8 mouse cellular contexts compared by ENCODE assay signal in genomic region chr1:160351146-160351879, GRCm38 (mm10).
A peak's percentile ranks its signal among the peaks of the same experiment; 100 is the strongest.
DNase-seq lines count a peak whose midpoint lies in the region; ATAC-seq and TF ChIP-seq lines count a peak whose summit lies in the region.

No protein-coding gene starts in this region.

- no peaks in the 10 kb centered on the region for H3K36me3 ChIP-seq in hindbrain, embryonic 11.5 days (ENCODE audit: control insufficient read depth, insufficient read depth, low read length)
- no peaks in the 10 kb centered on the region for H3K36me3 ChIP-seq in liver, embryonic 15.5 days (replicated peaks)
- no peaks in the 10 kb centered on the region for H3K36me3 ChIP-seq in stomach, embryonic 16.5 days (ENCODE audit: control insufficient read depth, insufficient read depth, low read length)

- peak overlapping the region; percentile 53 for H3K9ac ChIP-seq in hindbrain, embryonic 11.5 days (ENCODE audit: low read depth, low read length)
- no peak overlapping the region for H3K9ac ChIP-seq in liver, embryonic 15.5 days
- H3K9ac ChIP-seq in stomach, embryonic 16.5 days (ENCODE audit: low read length) = peak overlapping the region; percentile 70

- intact Hi-C loops in left cerebral cortex, adult 2 months (cut with DNase I) = no loop called here

- H3K4me1 ChIP-seq in hindbrain, embryonic 11.5 days (replicated peaks; ENCODE audit: control insufficient read depth, insufficient read depth, low read length) = no peaks in the 10 kb centered on the region
- peaks cover 7% of the 10 kb centered on the region; the same call in 1 of the 2 replicates for H3K4me1 ChIP-seq in liver, embryonic 15.5 days (replicated peaks)
- peaks cover 8% of the 10 kb centered on the region; the same call in 1 of the 2 replicates for H3K4me1 ChIP-seq in stomach, embryonic 16.5 days (ENCODE audit: control insufficient read depth, insufficient read depth, low read length)
- peaks cover 3% of the 10 kb centered on the region for H3K4me1 ChIP-seq in lung, adult 2 months (ENCODE audit: control insufficient read depth, insufficient read depth, low read length)

- TF ChIP-seq POLR2A in lung, adult 2 months (IDR thresholded peaks at IDR 0.05; ENCODE audit: borderline replicate concordance, extremely low read depth, low read depth, low read length) = no peak

- 18% methylated on average over 12 of the region's 13 CpGs for WGBS in hindbrain, embryonic 11.5 days
- WGBS in liver, embryonic 15.5 days (ENCODE audit: insufficient replicate concordance) = 49% methylated on average over 12 of the region's 13 CpGs
- WGBS in stomach, embryonic 16.5 days = 27% methylated on average over 13 of the region's 13 CpGs
- 42% methylated on average over 13 of the region's 13 CpGs for WGBS in lung, adult 2 months

- no peaks in the 10 kb centered on the region for H3K9me3 ChIP-seq in hindbrain, embryonic 11.5 days (ENCODE audit: control insufficient read depth, low read length)
- no peaks in the 10 kb centered on the region for H3K9me3 ChIP-seq in liver, embryonic 15.5 days (replicated peaks)
- no peaks in the 10 kb centered on the region for H3K9me3 ChIP-seq in stomach, embryonic 16.5 days (replicated peaks; ENCODE audit: control insufficient read depth, low read length)

- peak; percentile 72; the same call in 1 of the 2 replicates for ATAC-seq in hindbrain, embryonic 11.5 days (ENCODE audit: low FRiP score)
- ATAC-seq in liver, embryonic 15.5 days (ENCODE audit: insufficient read depth) = no peak
- no peak for ATAC-seq in stomach, embryonic 16.5 days (ENCODE audit: insufficient read depth, low FRiP score)

- TF ChIP-seq CTCF in left cerebral cortex, adult 2 months (IDR thresholded peaks at IDR 0.05) = no peak
- TF ChIP-seq CTCF in lung, adult 2 months (IDR thresholded peaks at IDR 0.05; ENCODE audit: insufficient read depth, low read length) = no peak

- H3K4me3 ChIP-seq in left cerebral cortex, adult 2 months = peak overlapping the region; percentile 69
- H3K4me3 ChIP-seq in hindbrain, embryonic 11.5 days (ENCODE audit: low read depth, low read length) = peak overlapping the region; percentile 31
- no peak overlapping the region for H3K4me3 ChIP-seq in liver, embryonic 15.5 days (replicated peaks)
- peak overlapping the region; percentile 44 for H3K4me3 ChIP-seq in stomach, embryonic 16.5 days (replicated peaks; ENCODE audit: low read length)
- H3K4me3 ChIP-seq in lung, adult 2 months (replicated peaks; ENCODE audit: extremely low read depth, low read depth, low read length) = no peak overlapping the region

- peak overlapping the region; percentile 48 for H3K4me2 ChIP-seq in hindbrain, embryonic 11.5 days (replicated peaks; ENCODE audit: low read depth, low read length)
- peak overlapping the region; percentile 49 for H3K4me2 ChIP-seq in liver, embryonic 15.5 days
- peak overlapping the region; percentile 74 for H3K4me2 ChIP-seq in stomach, embryonic 16.5 days (ENCODE audit: low read depth, low read length)

- no peaks in the 10 kb centered on the region for H3K27me3 ChIP-seq in hindbrain, embryonic 11.5 days (ENCODE audit: control insufficient read depth, insufficient read depth, low read length)
- H3K27me3 ChIP-seq in liver, embryonic 15.5 days = no peaks in the 10 kb centered on the region
- no peaks in the 10 kb centered on the region for H3K27me3 ChIP-seq in stomach, embryonic 16.5 days (ENCODE audit: control insufficient read depth, insufficient read depth, low read length)

- DNase-seq in left cerebral cortex, adult 2 months (ENCODE audit: extremely low spot score in 1 of 2, low spot score in 2 of 2) = peak; percentile 23 to 30
- no peak for DNase-seq in left cerebral cortex, adult 11 months (ENCODE audit: low spot score)
- peak; percentile 42 to 58 for DNase-seq in cerebellum, postnatal 10 days
- peak; percentile 34 for DNase-seq in hindbrain, embryonic 11.5 days (ENCODE audit: low spot score)
- no peak for DNase-seq in gastrocnemius, adult 8-10 months (ENCODE audit: low spot score in 2 of 2)
- no peak for DNase-seq in lung, adult 2 months

- H3K27ac ChIP-seq in left cerebral cortex, adult 2 months = peak overlapping the region; percentile 92
- peak overlapping the region; percentile 66 for H3K27ac ChIP-seq in hindbrain, embryonic 11.5 days (ENCODE audit: low read depth, low read length)
- H3K27ac ChIP-seq in liver, embryonic 15.5 days (replicated peaks) = no peak overlapping the region
- H3K27ac ChIP-seq in stomach, embryonic 16.5 days (ENCODE audit: low read length) = no peak overlapping the region

Comparison
In these comparisons a context has a peak if more than half of its experiments do, and no peak if none do; other contexts are left out.
1. DNase-seq: peak in left cerebral cortex, adult 2 months (2 of 2), cerebellum, postnatal 10 days (2 of 2) and hindbrain, embryonic 11.5 days (single experiment); none in left cerebral cortex, adult 11 months (single experiment), gastrocnemius, adult 8-10 months (0 of 2) and lung, adult 2 months (single experiment).
2. H3K27ac ChIP-seq: peak in left cerebral cortex, adult 2 months (single experiment) and hindbrain, embryonic 11.5 days (single experiment); none in liver, embryonic 15.5 days (single experiment) and stomach, embryonic 16.5 days (single experiment).
3. H3K4me3 ChIP-seq: peak in left cerebral cortex, adult 2 months (single experiment), hindbrain, embryonic 11.5 days (single experiment) and stomach, embryonic 16.5 days (single experiment); none in liver, embryonic 15.5 days (single experiment) and lung, adult 2 months (single experiment).
4. Peak in every context shown above with its lines, with median percentiles within 50 percentile points of each other: H3K4me2 ChIP-seq.